Mouse (Mus musculus) CH12.LX (cell line): ENCODE data around the gene Npas4.

Experiments
- RAD21 ChIP-seq: IDR thresholded peaks from 2 replicates; pipeline ENCODE4 v1.6.1; 2011; ENCODE audit warnings: low read depth, mild to moderate bottlenecking, low read length, improper control_type of control experiment, moderate library complexity
- SIN3A ChIP-seq: IDR thresholded peaks from 2 replicates; pipeline ENCODE4 v1.6.1; 2012; ENCODE audit warnings: low read length, improper control_type of control experiment, inconsistent platforms

GRCm38 (mm10) chr19:5004925-5005324 lies 14.8 kb upstream of the Npas4 start:
- no peak for TF ChIP-seq RAD21
- TF ChIP-seq SIN3A, result no peak
